Mouse (Mus musculus): Measurements from ENCODE around the gene Ap1g2. TPM values are rescaled to one million over a fixed set of nuclear protein-coding genes. Genes with fewer than 3 reads are reported as not detected.

The Ap1g2 gene
- total RNA-seq (2017) = 25.1 and 30.9 TPM in 2 replicates

DNA sequence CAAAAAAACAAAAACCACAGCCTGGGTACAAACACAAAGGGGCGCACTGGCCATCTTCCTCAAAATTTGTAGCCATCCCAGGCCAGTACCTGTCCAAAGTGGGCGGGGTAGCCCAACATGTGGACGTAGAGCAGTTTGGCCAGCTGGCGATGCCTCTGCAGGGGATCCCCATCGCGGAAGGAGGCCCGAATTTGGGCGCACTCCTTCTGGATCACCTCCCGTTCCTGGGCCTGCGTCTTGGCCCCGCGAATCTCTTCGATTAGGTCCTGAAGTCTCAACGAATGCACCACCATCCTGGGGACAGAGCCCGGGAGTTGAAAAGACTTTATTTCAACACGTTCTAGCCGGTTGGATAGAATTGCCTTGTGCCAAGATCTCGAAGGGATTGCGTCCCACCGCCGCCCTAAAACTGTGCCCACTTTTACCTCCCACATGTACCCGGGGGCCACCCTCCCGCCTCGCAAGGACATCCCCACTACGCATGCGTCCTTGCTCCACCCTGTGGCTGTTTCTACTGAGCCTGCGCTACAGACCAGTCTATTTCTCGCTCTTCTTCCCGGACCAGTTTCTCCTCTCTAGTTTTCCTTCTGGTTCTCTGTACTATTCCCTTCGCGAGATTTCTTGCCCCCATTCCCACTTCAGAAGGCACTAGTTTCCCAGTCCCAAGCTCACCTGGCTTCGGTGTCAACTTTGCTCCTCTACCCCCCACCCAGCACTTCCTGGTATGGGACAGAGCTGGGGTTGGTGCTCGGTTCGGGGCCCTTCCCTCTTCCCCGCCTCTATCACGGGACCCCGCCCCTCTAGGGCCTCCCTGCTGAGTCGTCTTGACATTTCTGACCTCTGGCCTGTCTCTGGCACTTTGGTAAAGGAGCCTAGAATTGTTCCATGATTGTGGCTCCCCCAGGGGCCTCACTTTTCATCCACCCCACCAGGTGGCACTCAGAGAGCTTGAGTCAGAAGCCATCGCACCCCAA lies at the start of gene Ap1g2:
Gene Ap1g2 (minus strand): TSS at position 758 of the 974 bp plus-strand sequence.
- ATAC-seq (replicated peaks; ENCODE audit: low read depth, poor library complexity, severe bottlenecking) = peak; percentile 87

DNA sequence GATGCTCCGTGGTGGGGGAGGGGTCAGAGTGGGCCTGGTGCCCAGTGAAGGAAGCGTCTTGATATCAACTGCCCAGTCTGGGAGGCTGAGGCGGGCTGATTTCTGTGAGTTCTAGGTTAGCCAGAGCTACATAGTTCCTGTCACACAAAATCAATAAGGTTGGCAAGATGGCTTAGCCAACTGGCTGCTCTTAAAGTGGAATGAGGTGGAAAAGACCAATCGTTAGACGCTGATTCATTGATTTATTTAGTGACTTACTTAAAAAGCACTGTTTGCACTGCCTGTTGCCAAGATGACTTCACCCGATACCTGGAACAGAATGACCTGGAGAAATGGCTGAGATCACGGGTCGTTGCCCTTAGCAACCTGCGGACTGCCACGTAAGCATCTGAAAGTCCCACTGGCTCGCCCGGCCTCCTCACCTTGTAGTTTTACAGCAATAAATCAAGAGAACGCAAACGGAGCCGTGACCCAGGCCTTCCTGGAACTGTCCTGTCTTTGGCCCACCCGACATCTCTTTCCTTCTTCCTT lies 46.6 kb upstream of the Ap1g2 start:
- ATAC-seq (replicated peaks; ENCODE audit: low read depth, poor library complexity, severe bottlenecking) = no peak

DNA sequence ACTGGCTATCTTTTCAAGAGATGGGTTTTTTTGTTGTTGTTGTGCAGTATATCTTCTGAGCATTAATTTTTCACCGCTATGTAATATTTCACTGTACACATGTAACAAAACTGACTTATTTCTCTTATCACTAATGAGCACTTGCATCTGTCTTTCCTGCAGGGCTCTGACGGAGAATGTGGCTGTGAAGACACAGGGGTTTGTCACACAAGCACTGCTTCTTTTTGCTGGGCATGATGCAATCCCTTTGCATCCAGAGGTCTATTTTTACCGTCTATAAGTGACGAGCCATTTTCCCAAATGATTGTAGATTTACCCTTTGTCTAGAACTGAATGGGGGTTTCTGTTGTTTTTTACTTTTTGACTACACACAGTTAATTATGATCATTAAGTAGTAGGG lies 45.8 kb upstream of the Ap1g2 start:
- no peak for ATAC-seq (replicated peaks; ENCODE audit: low read depth, poor library complexity, severe bottlenecking)

DNA sequence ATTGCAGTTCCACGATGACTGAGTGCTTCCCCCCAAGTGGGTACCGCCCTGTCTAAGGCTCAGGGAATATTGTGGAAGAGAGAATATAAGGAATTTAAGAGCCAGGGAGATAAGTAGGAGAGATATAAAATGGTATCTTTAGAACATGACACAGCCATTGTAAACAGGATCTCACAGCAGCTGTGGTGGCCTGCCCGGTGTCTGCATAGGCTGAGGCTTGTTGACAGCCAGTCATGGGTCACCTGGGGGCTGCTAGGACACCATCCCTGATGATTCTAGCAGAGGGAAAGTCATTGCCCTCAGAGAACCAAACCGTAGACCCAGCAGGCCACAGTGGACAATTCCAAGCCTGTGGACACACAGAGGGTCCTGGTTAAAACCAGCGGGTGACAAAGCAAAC lies 44.6 kb upstream of the Ap1g2 start:
- no peak for ATAC-seq (replicated peaks; ENCODE audit: low read depth, poor library complexity, severe bottlenecking)

DNA sequence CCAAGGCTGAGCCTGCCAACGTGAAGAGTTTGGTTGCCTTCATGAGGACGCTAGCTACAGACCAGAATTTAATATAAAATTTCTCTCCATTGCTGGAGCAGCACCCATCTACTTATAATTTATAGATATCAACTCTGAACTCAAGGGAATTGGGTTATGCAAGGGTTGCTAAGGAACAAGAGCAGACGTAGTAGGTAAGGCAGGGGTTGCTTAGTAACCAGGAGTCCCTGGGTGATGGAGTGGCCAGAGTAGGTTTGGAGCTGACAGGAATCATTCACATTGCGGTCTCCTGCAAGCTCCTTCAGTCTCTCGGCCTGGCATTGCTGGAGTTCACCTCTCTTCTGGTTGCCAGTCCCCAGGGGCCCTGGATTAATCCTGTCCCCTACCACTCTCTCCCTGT lies 42.6 kb upstream of the Ap1g2 start:
- ATAC-seq (replicated peaks; ENCODE audit: low read depth, poor library complexity, severe bottlenecking) = no peak

DNA sequence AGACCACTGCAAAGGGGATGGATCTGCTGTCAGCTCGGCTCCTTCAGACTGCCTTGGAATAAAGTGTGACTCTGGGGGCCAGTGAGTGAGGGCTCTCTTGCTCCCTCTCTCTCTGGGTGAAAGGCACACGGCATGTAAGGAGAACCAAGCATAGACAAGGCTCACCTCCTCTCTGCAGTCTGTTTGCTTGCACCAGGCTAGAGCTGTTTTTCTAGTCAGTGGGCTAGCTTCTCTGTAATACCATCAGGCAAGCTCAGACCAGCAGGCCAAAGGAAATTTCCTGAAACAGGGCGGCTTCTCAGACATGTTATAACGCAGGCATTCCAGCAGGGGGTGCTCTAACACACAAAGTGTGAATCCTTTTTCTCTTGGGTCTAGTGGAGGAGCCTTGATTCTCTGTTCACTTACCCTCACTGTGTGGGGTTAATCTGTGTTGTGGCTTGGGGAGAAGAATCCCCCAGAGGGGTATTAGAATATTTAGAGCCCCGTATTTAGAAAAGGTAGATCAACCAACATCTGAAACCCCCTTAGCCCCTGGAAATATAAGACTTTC lies 42.0 kb upstream of the Ap1g2 start:
- peak; percentile 59 for ATAC-seq (replicated peaks; ENCODE audit: low read depth, poor library complexity, severe bottlenecking)

DNA sequence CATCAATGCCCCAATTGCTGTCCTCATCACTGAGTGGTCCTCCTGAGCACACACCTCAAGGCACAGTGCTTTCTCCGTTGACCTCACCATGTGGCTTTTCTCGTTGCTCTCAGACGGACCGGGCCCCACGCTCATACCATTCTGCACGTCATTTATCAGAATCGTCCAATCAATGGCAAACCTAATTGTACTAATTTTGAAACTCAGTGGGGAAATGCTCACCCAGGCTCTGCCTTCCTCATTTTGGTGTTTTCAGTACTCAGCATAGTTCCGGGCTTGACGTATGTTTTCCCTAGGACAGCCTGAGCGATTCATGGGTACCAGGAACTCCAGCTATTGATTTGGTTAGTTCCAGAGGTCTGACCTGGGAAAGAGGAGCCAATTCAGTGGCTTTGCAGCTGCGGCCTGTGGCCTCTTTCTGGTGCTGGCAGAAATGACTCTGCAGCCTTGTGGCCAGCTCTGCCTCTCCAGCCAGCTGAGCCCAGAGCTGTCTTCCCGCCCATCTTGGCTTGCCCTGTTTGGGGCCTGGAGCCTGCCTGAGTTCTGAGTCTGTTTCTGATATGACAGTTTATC lies 40.5 kb upstream of the Ap1g2 start:
- peak; percentile 65 for ATAC-seq (replicated peaks; ENCODE audit: low read depth, poor library complexity, severe bottlenecking)

DNA sequence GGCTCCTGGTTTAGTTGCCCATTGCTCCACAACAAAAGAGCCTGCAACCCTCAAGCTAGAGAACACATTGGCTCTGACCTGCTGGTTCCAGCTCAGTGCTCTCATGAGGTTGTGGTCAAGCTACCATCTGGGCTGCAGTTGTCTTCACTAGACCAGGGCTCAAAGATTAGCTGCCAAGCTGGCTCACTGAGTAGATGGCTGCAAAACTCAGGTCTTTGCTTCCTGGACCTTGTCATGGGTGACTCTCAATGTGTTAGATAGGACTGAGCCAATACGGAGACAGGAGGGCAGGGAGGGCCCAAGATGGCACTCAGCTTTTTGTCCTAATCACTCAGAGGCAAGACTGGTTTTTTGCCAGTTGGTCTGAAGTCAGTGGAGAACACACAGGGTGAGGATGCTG lies 39.9 kb upstream of the Ap1g2 start:
- no peak for ATAC-seq (replicated peaks; ENCODE audit: low read depth, poor library complexity, severe bottlenecking)

DNA sequence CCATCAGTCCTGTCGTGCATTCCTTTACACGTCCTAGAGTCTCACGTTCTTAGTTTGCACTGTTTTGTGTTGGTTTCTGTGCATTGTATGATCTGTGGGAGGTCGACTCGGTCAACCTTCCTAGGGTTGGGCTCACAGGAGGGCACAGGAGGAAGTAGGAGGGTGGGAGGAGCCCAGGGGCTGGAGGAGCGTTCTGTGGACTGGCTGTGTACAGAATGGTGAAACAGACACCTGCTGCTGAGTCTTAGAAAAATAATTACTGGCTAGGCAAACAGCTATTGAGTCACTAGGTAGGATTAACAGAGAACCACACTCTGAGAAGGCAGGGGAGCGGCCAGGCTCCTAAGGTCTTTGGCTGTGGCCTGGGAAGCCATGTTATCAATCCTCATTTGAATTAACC lies 32.9 kb upstream of the Ap1g2 start:
- ATAC-seq (replicated peaks; ENCODE audit: low read depth, poor library complexity, severe bottlenecking) = peak; percentile 68; the same call in 1 of the 2 replicates

DNA sequence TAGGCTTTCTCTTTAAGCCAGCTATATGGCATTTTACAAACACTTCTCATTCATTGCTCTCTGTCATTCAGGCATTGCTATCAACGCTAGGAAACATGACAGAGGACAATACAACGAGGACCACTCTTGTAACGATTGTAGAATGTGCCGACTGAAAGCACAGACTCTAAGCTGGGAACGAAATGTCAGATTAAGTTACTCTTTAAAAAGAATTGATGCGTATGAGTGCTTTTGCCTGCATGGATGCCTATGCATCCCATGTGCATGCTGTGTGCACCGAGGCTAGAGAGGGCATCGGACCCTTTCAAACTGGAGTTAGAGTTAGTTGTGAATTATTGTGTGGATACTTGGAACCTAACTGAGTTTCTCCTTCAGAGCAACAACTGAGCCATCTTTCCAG lies 29.3 kb upstream of the Ap1g2 start:
- no peak for ATAC-seq (replicated peaks; ENCODE audit: low read depth, poor library complexity, severe bottlenecking)

DNA sequence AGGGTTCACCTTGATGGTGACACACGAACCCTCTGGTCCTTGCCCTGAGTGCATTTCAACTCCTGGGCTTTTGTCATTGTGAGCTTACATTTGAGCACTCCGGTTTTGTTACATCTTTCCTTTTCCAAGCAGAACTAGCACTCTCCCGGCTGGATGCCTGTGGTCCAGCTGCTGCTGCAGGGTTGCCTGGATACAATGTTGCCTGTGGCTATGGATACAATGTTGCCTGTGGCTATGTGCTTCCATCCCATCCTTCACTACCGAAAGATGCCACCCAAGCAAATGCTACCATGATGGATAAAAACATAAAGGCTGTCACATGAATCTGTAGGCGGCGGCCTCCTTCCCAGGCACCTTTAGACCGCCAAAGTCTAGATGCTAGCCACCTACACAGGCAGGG lies 20.1 kb upstream of the Ap1g2 start:
- ATAC-seq (replicated peaks; ENCODE audit: low read depth, poor library complexity, severe bottlenecking) = no peak

DNA sequence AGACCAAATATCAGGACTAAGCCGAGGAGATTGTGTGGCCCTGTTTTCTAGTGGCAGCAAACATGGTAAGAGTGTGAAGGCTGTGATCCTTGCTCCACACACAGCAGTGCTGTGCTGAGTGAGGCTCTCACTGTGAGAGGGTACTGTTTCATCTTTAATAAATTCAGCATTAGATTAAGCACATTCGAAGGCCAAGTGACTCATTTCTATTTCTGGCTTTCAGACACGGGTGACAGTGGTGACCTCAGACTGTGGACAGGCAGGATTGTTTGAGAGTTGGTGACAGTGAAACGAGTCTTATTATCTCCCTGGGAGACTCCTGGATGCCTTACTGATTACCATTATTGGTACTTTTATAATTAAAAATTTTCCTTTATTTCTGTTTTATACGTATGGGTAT lies 19.3 kb upstream of the Ap1g2 start:
- ATAC-seq (replicated peaks; ENCODE audit: low read depth, poor library complexity, severe bottlenecking) = no peak

DNA sequence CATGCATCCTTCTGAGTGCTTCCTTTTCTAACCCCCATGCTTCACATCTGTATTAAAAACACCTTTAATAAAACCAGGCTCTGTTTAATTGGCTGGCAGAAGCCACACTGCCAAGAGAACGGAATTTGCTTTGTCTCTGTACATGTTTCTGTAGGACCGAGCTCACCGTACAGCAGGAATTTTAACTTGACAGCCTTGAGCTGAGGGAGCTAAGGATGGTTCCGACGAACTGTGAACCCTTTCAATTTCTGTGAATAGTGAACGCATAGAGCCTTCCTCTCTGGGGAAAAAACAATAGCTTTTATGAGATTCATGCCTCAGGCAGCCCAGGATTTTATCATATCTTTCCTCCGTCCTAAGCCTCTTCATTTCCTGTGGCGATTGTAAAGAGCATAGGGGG lies 16.0 kb upstream of the Ap1g2 start:
- ATAC-seq (replicated peaks; ENCODE audit: low read depth, poor library complexity, severe bottlenecking) = no peak

DNA sequence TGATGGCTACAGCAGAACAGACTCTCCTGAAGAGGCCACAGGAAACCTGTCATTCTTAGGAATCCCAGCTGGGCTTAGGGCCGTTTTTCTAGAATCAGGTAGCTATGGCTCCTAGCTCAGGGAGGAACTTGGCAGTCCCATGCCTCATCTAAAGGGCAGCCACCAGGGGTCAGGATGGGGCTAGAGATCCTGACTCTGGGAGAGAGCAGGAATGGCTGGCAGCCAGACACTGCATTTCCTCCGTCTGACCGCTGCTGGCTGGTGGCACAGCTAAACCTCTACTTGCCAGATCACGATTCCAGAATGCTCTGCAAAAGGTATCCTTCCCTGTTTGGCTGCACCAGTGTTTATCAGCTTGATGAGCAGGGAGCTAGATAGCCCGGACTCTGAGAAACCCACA lies 15.6 kb upstream of the Ap1g2 start:
- peak; percentile 90 for ATAC-seq (replicated peaks; ENCODE audit: low read depth, poor library complexity, severe bottlenecking)

DNA sequence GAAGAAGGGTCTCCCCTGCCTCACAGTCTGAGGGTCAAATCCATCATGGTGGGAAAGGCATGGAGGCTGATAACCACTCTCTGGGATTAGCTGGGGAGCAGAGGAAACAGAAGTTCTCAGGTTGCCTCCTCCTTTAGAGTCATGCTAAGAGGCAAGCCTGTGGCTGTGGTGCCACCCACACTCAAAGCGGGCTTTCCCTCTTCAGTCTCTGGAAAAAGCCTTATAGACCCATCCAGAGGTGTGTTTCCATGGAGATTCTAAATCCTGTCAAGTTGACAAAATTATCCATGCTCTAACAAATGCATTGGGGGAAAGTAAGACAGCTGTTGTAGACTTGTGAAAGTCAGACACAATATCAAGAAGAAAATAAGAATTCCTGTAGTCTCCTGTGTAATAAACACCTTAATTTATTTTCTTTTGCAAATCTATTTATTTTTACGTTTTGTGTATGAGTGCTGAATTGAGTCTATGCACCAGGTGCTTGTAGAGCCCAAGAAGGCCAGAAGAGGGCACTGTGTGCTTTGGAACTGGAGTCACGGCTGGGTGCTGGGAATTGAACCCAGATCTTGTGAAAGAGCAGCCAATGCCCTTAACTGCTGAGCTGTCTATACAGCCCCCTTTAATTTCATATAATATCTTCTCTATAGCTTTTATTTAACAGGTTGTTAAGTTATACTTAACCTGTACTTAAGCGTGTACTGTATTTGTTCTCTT lies 13.2 kb upstream of the Ap1g2 start:
- ATAC-seq (replicated peaks; ENCODE audit: low read depth, poor library complexity, severe bottlenecking) = no peak

DNA sequence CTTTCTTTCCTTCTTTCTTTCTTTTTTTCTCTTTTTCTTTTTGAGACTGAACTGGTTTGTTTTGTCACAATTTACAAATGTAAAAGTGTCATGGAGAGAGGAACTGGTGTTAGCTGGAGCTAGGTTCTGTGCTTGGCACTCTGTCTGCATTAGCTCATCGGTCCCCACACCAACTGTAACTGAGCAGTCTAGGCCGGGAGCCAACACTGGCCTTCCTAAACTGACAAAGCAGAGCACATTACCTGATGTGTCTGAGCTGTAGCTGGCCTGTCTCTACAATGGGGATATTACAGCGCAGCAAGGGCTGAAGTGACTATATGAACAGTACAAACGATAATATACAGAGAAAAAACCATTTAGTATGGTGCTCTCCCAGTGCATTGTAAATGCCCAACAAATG lies 12.5 kb upstream of the Ap1g2 start:
- no peak for ATAC-seq (replicated peaks; ENCODE audit: low read depth, poor library complexity, severe bottlenecking)

DNA sequence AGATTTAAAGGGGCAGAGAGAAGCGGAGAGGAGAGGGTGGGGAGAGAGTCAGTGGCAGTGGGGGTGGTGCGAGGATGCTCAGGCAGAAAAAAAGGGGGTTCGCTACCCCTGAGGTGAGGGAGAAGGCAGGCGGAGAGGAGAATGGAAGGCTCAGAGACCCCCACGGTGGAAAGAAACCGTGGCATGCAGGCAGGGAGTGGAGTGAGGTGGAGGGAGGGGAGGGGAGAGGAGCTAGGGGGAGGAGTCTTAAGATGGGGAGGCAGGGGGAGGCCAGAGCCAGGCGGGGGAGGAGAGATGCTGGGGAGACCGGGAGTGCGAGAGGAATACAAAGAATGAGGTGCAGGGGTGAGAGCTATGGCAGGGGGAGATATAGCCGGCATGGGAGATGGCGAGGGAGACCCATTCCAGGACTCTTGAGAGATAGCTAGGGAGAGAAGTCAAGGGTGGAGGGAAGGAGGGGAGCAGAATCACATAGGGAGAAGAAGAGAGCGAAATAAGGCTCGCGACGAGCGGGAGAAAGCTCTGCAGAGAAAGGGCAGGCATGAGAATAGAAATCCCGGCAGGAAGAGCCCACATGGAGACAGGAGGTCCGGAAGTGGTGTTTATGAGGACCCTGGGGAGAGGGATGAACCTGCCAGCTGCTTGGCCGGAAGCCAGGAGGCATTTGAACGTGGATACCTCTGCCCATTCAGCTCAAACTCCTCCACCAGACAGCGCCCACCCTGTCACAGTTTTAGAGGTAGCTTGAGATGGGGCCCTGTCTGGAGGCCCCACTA lies 10.2 kb upstream of the Ap1g2 start, which contains the start of gene Jph4:
Gene Jph4 (minus strand): TSS at position 511 of the 776 bp plus-strand sequence.
- ATAC-seq (replicated peaks; ENCODE audit: low read depth, poor library complexity, severe bottlenecking) = no peak

DNA sequence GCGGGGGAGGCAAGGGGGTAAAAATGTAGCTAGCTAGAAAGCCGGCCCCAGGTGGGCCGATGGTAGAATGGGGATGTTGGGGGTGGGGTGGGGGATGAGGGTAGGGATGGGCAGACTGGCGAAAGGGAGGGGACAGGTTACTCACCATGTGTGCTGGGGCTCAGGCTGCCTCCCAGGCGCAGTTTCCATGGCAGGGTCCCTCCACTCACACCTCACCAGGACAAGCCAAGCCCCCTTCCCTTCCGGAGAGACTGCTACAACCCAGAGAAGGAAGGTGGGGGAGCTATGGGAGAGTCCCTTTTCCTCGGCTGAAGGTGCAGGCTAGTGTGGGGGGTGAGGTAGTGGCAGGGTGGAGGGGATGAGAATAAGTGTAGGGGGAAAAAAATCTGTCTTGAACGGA lies 9.5 kb upstream of the Ap1g2 start:
- no peak for ATAC-seq (replicated peaks; ENCODE audit: low read depth, poor library complexity, severe bottlenecking)
